Mouse (Mus musculus): ENCODE data around the gene Whamm.
A peak's percentile ranks its signal among the peaks of the same experiment; 100 is the strongest.

Gene Whamm

DNA sequence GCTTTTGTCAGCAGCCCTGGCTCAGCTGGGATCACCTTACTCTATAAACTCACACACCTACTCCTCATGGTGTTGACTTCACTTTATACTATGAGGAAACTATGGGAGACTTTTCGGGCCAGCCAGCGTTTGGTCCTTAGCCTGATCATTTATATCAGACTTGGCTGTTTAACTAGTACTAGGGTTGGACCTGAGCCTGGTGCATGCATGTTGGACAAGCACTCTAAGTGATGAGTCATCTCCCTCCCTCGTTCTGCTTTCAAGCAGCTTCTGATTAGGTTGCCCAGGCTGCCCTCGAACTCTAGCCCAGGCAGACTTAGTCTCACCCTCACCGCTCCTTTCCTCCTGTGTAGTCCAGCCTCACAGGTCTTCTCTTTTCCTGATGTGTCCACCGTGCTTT lies 2.3 kb downstream of the Whamm start:
- peaks cover 5% of the 10 kb centered on the region for H3K27me3 ChIP-seq (ENCODE audit: insufficient read depth, low read length)
- H3K36me3 ChIP-seq (ENCODE audit: insufficient read depth, low read length): peaks cover 29% of the 10 kb centered on the region
- H3K9me3 ChIP-seq (ENCODE audit: low read length): no peaks in the 10 kb centered on the region
- peaks cover 27% of the 10 kb centered on the region for H3K4me1 ChIP-seq (replicated peaks; ENCODE audit: low read depth, low read length)
- TF ChIP-seq POU5F1 (IDR thresholded peaks at IDR 0.05; ENCODE audit: borderline replicate concordance, low read length) (no peak), NANOG (IDR thresholded peaks at IDR 0.05; ENCODE audit: borderline replicate concordance, low read length) (no peak), CTCF (conservative IDR thresholded peaks at IDR 0.05; ENCODE audit: low read length) (no peak)
- H3K4me3 ChIP-seq (replicated peaks; ENCODE audit: low read length): no peak overlapping the region

DNA sequence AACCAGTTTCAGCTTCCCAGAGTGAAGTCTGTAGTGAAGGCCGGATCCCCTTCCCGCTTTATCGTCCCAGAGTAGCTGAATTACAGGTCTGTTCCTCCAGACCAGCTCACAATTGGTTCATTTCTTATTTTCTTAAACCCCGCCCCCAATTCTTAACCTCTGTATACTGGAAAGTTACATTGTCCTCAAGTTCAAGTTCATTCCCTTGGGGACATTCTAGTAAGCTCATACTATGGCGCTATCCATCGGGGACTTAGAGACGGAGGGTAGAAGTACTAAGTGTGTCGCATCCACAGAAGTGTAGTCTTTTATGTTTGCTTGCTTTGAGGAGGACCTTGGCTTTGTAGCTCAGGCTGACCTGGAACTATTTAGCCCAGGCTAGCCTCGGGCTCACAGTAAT lies 2.8 kb downstream of the Whamm start:
- TF ChIP-seq CTCF (conservative IDR thresholded peaks at IDR 0.05; ENCODE audit: low read length): no peak
- no peak for TF ChIP-seq POU5F1 (IDR thresholded peaks at IDR 0.05; ENCODE audit: borderline replicate concordance, low read length)
- no peak for TF ChIP-seq NANOG (IDR thresholded peaks at IDR 0.05; ENCODE audit: borderline replicate concordance, low read length)
- peaks cover 5% of the 10 kb centered on the region for H3K27me3 ChIP-seq (ENCODE audit: insufficient read depth, low read length)

DNA sequence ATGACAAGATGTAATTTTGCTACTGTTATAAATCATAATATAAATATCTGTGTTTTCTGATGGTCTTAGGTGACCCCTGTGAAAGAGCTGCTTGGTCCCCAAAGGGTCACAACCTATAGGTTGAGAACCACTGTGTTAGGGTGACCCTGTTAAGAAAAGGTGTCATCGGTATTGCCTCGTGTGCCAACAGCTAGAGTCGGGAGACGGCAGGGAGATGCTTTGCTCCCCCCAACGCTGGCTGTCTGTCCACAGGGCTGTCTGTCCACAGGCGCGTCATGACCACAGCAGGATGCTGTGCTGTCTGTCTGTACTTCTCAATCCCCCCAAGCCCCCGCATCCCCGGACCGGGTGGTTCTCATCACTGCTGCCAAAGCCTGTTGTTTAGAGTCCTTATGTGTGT lies 4.5 kb downstream of the Whamm start:
- Histone ChIP-seq H3K27me3 (ENCODE audit: insufficient read depth, low read length) (peaks cover 5% of the 10 kb centered on the region), H3K4me3 (replicated peaks; ENCODE audit: low read length) (no peak overlapping the region), H3K9me3 (ENCODE audit: low read length) (no peaks in the 10 kb centered on the region), H3K4me1 (replicated peaks; ENCODE audit: low read depth, low read length) (peaks cover 19% of the 10 kb centered on the region), H3K36me3 (ENCODE audit: insufficient read depth, low read length) (peaks cover 31% of the 10 kb centered on the region)
- TF ChIP-seq CTCF (conservative IDR thresholded peaks at IDR 0.05; ENCODE audit: low read length): no peak
- TF ChIP-seq POU5F1 (IDR thresholded peaks at IDR 0.05; ENCODE audit: borderline replicate concordance, low read length): no peak
- no peak for TF ChIP-seq NANOG (IDR thresholded peaks at IDR 0.05; ENCODE audit: borderline replicate concordance, low read length)

More for the DNA sequence above, 2.8 kb downstream of the Whamm start:
- Histone ChIP-seq H3K9me3 (ENCODE audit: low read length) (no peaks in the 10 kb centered on the region), H3K4me3 (replicated peaks; ENCODE audit: low read length) (no peak overlapping the region), H3K36me3 (ENCODE audit: insufficient read depth, low read length) (peaks cover 31% of the 10 kb centered on the region), H3K4me1 (replicated peaks; ENCODE audit: low read depth, low read length) (peaks cover 27% of the 10 kb centered on the region)

DNA sequence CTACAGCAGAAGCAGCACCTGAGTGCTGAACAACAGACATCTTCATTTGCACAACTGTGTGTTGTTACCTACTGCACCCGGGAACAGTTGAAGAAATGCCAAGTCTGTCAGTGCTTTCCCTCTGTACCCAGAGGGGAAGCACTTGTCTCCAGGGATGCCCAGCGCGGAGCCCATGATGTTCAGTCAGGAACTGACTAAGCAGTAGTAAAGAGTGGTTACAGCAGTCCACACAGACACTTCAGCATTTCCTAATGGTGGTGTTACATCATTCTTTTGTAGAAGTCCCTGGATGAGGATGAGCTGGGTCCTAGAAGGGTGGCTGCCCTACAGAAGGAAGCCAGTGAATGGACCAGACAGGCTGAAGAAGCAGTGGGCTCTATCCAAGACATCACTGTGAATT lies 6.8 kb downstream of the Whamm start:
- H3K4me3 ChIP-seq (replicated peaks; ENCODE audit: low read length): no peak overlapping the region
- peaks cover 31% of the 10 kb centered on the region for H3K36me3 ChIP-seq (ENCODE audit: insufficient read depth, low read length)
- H3K27me3 ChIP-seq (ENCODE audit: insufficient read depth, low read length): no peaks in the 10 kb centered on the region
- H3K4me1 ChIP-seq (replicated peaks; ENCODE audit: low read depth, low read length): peaks cover 6% of the 10 kb centered on the region; the same call in 1 of the 2 replicates
- TF ChIP-seq NANOG (IDR thresholded peaks at IDR 0.05; ENCODE audit: borderline replicate concordance, low read length) (no peak), CTCF (conservative IDR thresholded peaks at IDR 0.05; ENCODE audit: low read length) (no peak), POU5F1 (IDR thresholded peaks at IDR 0.05; ENCODE audit: borderline replicate concordance, low read length) (no peak)
- H3K9me3 ChIP-seq (ENCODE audit: low read length): no peaks in the 10 kb centered on the region

DNA sequence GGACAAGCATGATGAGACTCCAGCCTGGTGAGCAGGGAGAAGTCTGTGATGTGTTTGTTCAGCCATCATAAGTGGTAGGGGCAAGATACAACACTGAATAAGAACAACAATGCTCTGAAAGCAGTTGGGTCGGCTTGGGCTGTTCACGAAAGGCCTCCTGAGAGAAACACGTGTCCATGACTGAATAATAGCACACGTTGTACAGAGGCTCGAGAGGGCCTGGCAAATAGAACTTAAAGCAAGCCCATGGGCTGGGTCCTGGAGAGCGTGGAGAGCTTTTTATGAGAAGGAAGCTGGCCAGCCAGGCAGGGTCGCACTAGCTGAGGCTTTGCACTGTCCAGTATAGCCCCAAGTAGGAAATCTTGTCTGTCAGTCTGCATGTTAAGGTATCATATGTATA lies 7.3 kb downstream of the Whamm start:
- Histone ChIP-seq H3K9me3 (ENCODE audit: low read length) (no peaks in the 10 kb centered on the region), H3K36me3 (ENCODE audit: insufficient read depth, low read length) (peaks cover 31% of the 10 kb centered on the region), H3K4me1 (replicated peaks; ENCODE audit: low read depth, low read length) (0 out of 2 replicates have a peak, but pooled peaks cover 4% of the 10 kb centered on the region), H3K4me3 (replicated peaks; ENCODE audit: low read length) (no peak overlapping the region), H3K27me3 (ENCODE audit: insufficient read depth, low read length) (no peaks in the 10 kb centered on the region)
- TF ChIP-seq CTCF (conservative IDR thresholded peaks at IDR 0.05; ENCODE audit: low read length): no peak
- no peak for TF ChIP-seq NANOG (IDR thresholded peaks at IDR 0.05; ENCODE audit: borderline replicate concordance, low read length)
- no peak for TF ChIP-seq POU5F1 (IDR thresholded peaks at IDR 0.05; ENCODE audit: borderline replicate concordance, low read length)

DNA sequence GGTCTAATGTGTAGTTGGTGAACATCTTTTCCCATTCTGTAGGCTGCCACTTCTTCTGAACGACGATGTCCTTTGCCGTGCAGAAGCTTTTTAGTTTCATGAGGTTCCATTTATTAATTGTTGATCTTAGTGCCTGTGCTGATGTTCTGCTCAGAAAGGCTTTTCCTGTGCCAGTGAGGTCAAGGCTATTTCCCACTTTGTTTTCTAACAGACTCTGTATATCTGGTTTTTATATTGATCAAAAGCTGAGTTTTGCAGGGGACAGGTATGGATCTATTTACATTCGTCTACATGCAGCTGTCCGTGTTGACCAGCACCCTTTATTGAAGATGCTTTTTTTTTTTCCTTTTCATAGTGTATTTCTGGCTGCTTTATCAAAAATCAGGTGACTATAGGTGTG lies 8.2 kb downstream of the Whamm start:
- H3K36me3 ChIP-seq (ENCODE audit: insufficient read depth, low read length): peaks cover 31% of the 10 kb centered on the region

DNA sequence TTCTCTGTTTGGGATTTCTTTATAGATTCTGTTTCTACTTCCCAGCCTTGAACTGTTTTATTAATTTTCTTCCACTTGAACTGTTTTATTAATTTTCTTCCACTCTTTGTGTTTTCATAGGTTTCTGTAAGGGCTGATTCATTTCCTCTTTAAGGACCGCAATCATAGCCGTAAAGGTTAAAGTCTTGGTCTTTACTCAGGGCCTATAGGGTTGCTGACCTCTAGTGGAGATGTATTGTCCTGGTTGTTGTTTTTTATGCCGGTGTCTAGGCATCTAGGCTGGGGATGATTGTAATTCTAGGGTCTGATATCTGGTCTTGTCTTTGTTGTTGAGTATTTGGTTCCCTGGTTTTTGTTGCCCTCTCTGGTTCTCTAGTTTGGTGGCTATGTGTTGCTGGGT lies 12.4 kb downstream of the Whamm start:
- Histone ChIP-seq H3K27me3 (ENCODE audit: insufficient read depth, low read length) (no peaks in the 10 kb centered on the region), H3K4me1 (replicated peaks; ENCODE audit: low read depth, low read length) (no peaks in the 10 kb centered on the region), H3K4me3 (replicated peaks; ENCODE audit: low read length) (no peak overlapping the region), H3K36me3 (ENCODE audit: insufficient read depth, low read length) (peaks cover 34% of the 10 kb centered on the region), H3K9me3 (ENCODE audit: low read length) (no peaks in the 10 kb centered on the region)
- peak; percentile 19; the same call in 1 of the 2 replicates for TF ChIP-seq CTCF (conservative IDR thresholded peaks at IDR 0.05; ENCODE audit: low read length)
- TF ChIP-seq POU5F1 (IDR thresholded peaks at IDR 0.05; ENCODE audit: borderline replicate concordance, low read length): no peak

More for the DNA sequence above, 8.2 kb downstream of the Whamm start:
- TF ChIP-seq CTCF (conservative IDR thresholded peaks at IDR 0.05; ENCODE audit: low read length) (no peak), NANOG (IDR thresholded peaks at IDR 0.05; ENCODE audit: borderline replicate concordance, low read length) (no peak), POU5F1 (IDR thresholded peaks at IDR 0.05; ENCODE audit: borderline replicate concordance, low read length) (no peak)
- Histone ChIP-seq H3K4me1 (replicated peaks; ENCODE audit: low read depth, low read length) (no peaks in the 10 kb centered on the region), H3K27me3 (ENCODE audit: insufficient read depth, low read length) (no peaks in the 10 kb centered on the region), H3K9me3 (ENCODE audit: low read length) (no peaks in the 10 kb centered on the region), H3K4me3 (replicated peaks; ENCODE audit: low read length) (no peak overlapping the region)

DNA sequence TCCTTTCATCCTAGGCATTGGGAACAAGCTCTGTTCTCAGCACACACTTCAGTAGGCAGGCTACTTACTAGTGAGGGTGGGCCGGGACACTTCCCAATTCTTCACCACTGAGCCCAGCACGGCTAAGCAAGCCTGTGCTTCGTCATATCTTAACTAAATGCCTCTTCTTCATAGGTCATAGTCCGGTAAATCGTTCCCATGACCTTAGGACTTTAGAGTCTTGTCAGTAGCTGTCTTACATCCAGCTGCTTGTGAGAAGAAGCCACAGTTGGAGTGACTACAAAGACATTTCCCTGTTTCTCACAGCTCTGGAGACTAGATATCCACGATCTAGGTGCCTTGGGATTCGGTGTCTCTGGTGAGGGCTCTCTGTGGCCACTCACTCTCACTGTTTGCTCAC lies 14.3 kb downstream of the Whamm start:
- Histone ChIP-seq H3K27me3 (ENCODE audit: insufficient read depth, low read length) (no peaks in the 10 kb centered on the region), H3K36me3 (ENCODE audit: insufficient read depth, low read length) (peaks cover 49% of the 10 kb centered on the region), H3K4me3 (replicated peaks; ENCODE audit: low read length) (no peak overlapping the region), H3K4me1 (replicated peaks; ENCODE audit: low read depth, low read length) (no peaks in the 10 kb centered on the region), H3K9me3 (ENCODE audit: low read length) (peaks cover 7% of the 10 kb centered on the region; the same call in 1 of the 2 replicates)
- no peak for TF ChIP-seq CTCF (conservative IDR thresholded peaks at IDR 0.05; ENCODE audit: low read length)
- TF ChIP-seq NANOG (IDR thresholded peaks at IDR 0.05; ENCODE audit: borderline replicate concordance, low read length): no peak
- TF ChIP-seq POU5F1 (IDR thresholded peaks at IDR 0.05; ENCODE audit: borderline replicate concordance, low read length): no peak

DNA sequence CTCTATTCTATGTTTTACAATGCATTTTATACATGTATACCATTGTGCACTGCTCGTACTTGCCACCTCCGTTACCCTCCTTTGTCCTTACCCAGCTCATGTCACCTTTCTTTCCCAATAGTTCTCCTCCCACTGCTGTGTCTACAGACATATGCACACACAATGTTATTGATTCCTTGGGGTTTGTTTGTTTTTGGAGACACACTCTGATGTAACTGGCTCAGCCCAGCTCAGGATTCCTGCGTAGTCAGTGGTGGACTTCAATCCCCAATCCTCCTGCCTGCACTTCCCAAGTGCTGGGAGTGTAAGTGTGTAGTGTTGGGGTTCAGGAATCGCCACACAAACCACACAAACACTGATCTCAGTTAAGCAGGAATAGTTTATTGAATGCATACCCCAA lies 16.2 kb downstream of the Whamm start:
- Histone ChIP-seq H3K4me1 (replicated peaks; ENCODE audit: low read depth, low read length) (no peaks in the 10 kb centered on the region), H3K27me3 (ENCODE audit: insufficient read depth, low read length) (no peaks in the 10 kb centered on the region), H3K9me3 (ENCODE audit: low read length) (peaks cover 24% of the 10 kb centered on the region; the same call in 1 of the 2 replicates), H3K4me3 (replicated peaks; ENCODE audit: low read length) (no peak overlapping the region), H3K36me3 (ENCODE audit: insufficient read depth, low read length) (peaks cover 67% of the 10 kb centered on the region)
- TF ChIP-seq CTCF (conservative IDR thresholded peaks at IDR 0.05; ENCODE audit: low read length) (no peak), POU5F1 (IDR thresholded peaks at IDR 0.05; ENCODE audit: borderline replicate concordance, low read length) (no peak), NANOG (IDR thresholded peaks at IDR 0.05; ENCODE audit: borderline replicate concordance, low read length) (no peak)
